Mouse (Mus musculus) hindbrain, embryonic 13.5 days (tissue): Measurements from ENCODE around the gene Jam3. TPM values are rescaled to one million over a fixed set of nuclear protein-coding genes. Genes with fewer than 3 reads are reported as not detected.

Experiments used
- ATAC-seq: fragments of 200-750 bp; cut with Nextera tagmentation; 2 replicates; pipeline ENCODE4 v1.8.0; 2017; ENCODE audit warnings: moderate TSS enrichment; ENCODE audit not compliant: low FRiP score
- H3K27ac ChIP-seq: fragments of 300-500 bp; sonication (generic); 2 replicates; pipeline ENCODE4 v1.5.1; 2015; ENCODE audit warnings: inconsistent platforms, mild to moderate bottlenecking, moderate library complexity
- H3K27me3 ChIP-seq: fragments of 300-500 bp; sonication (generic); 2 replicates; pipeline ENCODE4 v1.6.1; 2015; ENCODE audit warnings: mild to moderate bottlenecking, inconsistent platforms
- H3K36me3 ChIP-seq: fragments of 300-500 bp; sonication (generic); 2 replicates; pipeline ENCODE4 v1.6.1; 2015; ENCODE audit warnings: mild to moderate bottlenecking, inconsistent platforms
- H3K4me1 ChIP-seq: fragments of 300-500 bp; sonication (generic); replicated peaks from 2 replicates; pipeline ENCODE4 v1.6.1; 2015; ENCODE audit warnings: inconsistent platforms
- H3K4me2 ChIP-seq: fragments of 300-500 bp; sonication (generic); 2 replicates; pipeline ENCODE4 v1.6.1; 2015; ENCODE audit warnings: inconsistent platforms, mild to moderate bottlenecking, moderate library complexity
- H3K4me3 ChIP-seq: fragments of 300-500 bp; sonication (generic); 2 replicates; pipeline ENCODE4 v1.5.1; 2015; ENCODE audit warnings: mild to moderate bottlenecking, inconsistent platforms
- H3K9ac ChIP-seq: fragments of 300-500 bp; sonication (generic); 2 replicates; pipeline ENCODE4 v1.6.1; 2015; ENCODE audit warnings: mild to moderate bottlenecking, inconsistent platforms
- H3K9me3 ChIP-seq: fragments of 300-500 bp; sonication (generic); 2 replicates; pipeline ENCODE4 v1.6.1; 2016; ENCODE audit warnings: inconsistent platforms
- WGBS: fragments of 180-500 bp; shearing (Covaris S2); methylation state at CpG from one replicate; pipeline ENCODE4 v1.1.7; 2015; 5-methylcytosine and 5-hydroxymethylcytosine counted together
- polyA plus RNA-seq: library from polyadenylated mRNA; unstranded; fragments of >200 nt; fragmentation: Nextera tagmentation; extraction: Ambion mirVana; gene quantifications from 2 replicates; pipeline ENCODE4 v1.2.1, GENCODE M21; 2015

Gene Jam3
- polyA plus RNA-seq, 1 experiment from 2014 or later: 80.1 TPM

DNA sequence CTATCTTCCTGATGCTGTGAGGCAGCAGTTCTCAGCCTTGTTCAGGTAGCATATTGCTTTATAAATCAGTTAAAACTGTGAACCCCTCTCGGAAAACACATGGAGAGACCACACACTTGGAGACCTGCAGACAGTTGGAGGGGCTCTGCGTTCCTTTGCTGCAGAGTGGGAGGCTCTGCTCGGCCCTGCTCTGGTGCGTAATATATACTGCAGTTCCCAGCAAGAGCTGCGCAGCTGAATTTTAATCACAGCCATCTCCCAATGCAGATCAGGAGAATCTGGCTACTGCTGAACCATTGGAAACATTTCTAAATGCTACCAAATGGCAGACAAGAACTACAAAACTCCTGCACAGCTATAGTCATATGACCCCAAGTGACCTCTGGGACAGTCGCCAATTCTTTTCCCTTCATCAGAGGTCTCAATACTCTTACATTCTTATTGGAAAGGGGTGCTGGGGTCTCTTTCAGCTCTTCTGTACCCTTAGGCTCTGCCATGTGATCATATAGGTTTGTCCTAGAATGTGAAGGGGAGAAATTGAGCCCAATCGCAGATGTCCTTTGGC, 33.5 kb upstream of the Jam3 start:
- no peaks in the 10 kb centered on the region for H3K9me3 ChIP-seq
- H3K4me3 ChIP-seq: no peak overlapping the region
- peaks cover 6% of the 10 kb centered on the region; the same call in 1 of the 2 replicates for H3K27me3 ChIP-seq
- H3K4me2 ChIP-seq: no peak overlapping the region
- H3K27ac ChIP-seq: no peak overlapping the region
- 77% methylated on average over 7 of the region's 7 CpGs for WGBS
- ATAC-seq: no peak
- no peaks in the 10 kb centered on the region for H3K36me3 ChIP-seq
- H3K4me1 ChIP-seq: peaks cover 51% of the 10 kb centered on the region
- no peak overlapping the region for H3K9ac ChIP-seq

DNA sequence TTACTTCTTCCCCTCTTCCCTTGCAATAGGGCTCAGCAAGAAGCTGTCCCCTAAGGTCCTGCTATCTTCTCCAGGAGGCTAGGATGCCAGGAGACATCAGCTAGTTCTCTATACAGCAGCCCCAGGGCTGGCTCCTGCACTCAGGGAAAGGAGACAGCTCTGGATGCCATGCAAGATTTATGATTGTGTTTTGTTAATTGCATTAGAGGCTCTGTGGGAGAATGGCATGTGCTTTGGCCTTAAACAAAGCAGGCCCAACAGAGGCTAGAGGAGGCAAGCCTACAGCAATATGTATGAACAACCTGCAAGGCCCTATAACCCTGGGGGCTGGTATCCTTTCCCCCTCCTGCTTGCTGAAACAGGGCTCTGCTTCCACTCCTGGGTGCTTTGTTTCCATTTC, 30.6 kb upstream of the Jam3 start:
- no peak overlapping the region for H3K4me3 ChIP-seq
- H3K27ac ChIP-seq: peak overlapping the region; percentile 78
- H3K4me2 ChIP-seq: no peak overlapping the region
- 0 out of 2 replicates have a peak overlapping the region, but pooled peaks have one; percentile 24 for H3K9ac ChIP-seq
- peaks cover 23% of the 10 kb centered on the region for H3K4me1 ChIP-seq
- H3K9me3 ChIP-seq: no peaks in the 10 kb centered on the region
- H3K36me3 ChIP-seq: no peaks in the 10 kb centered on the region
- no peak for ATAC-seq
- peaks cover 6% of the 10 kb centered on the region; the same call in 1 of the 2 replicates for H3K27me3 ChIP-seq

DNA sequence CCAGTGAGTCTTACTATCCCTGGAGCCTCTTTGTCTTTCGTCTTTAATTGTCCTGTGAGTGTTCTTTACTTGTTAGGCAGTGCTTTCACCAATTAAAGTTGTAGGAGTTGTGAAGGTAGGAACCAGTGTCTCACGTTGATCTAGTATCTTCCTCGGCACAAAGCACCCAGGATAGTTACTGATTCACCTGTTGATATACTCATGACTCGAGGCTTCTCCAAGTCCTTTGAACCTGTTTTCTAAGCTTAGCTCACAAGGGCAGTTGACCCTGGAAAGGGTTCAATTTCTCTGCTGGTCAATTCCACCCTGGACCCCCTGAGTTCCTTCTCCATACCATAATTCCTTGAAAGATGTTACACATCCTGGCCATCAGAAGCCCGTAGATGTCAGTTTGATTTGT, 26.9 kb upstream of the Jam3 start:
- peaks cover 14% of the 10 kb centered on the region for H3K4me1 ChIP-seq
- no peak overlapping the region for H3K27ac ChIP-seq
- no peaks in the 10 kb centered on the region for H3K9me3 ChIP-seq
- WGBS: 85% methylated on average over 5 of the region's 5 CpGs
- peaks cover 12% of the 10 kb centered on the region; the same call in 1 of the 2 replicates for H3K27me3 ChIP-seq
- no peak overlapping the region for H3K9ac ChIP-seq
- H3K36me3 ChIP-seq: no peaks in the 10 kb centered on the region
- no peak overlapping the region for H3K4me3 ChIP-seq
- ATAC-seq: no peak
- H3K4me2 ChIP-seq: no peak overlapping the region

DNA sequence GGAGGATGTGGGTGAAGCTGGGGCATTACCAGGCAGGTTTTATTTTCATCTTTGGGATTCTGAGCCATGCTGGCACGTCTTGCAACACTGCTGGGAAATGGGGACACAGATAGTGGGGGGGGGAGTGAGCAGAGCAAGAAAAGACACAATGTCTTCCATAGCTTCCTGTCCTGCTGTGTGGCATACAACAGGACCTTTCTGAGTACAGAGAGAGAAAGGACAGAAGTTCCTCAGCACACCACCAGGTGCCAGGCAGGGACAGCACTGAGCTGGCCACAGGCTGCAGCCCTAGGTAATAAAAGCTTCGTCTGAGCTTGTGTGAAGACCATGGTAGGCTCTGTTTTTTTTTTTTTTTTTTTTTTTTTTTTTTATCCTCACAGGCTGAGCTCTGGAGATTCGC, 25.3 kb upstream of the Jam3 start:
- H3K27me3 ChIP-seq: peaks cover 17% of the 10 kb centered on the region; the same call in 1 of the 2 replicates
- WGBS: 57% methylated on average over 3 of the region's 3 CpGs
- H3K9me3 ChIP-seq: no peaks in the 10 kb centered on the region
- no peak overlapping the region for H3K4me3 ChIP-seq
- ATAC-seq: 0 out of 2 replicates have a peak, but pooled peaks have one; percentile 19
- no peaks in the 10 kb centered on the region for H3K36me3 ChIP-seq
- H3K4me2 ChIP-seq: no peak overlapping the region
- H3K9ac ChIP-seq: no peak overlapping the region
- no peak overlapping the region for H3K27ac ChIP-seq
- H3K4me1 ChIP-seq: peaks cover 6% of the 10 kb centered on the region

DNA sequence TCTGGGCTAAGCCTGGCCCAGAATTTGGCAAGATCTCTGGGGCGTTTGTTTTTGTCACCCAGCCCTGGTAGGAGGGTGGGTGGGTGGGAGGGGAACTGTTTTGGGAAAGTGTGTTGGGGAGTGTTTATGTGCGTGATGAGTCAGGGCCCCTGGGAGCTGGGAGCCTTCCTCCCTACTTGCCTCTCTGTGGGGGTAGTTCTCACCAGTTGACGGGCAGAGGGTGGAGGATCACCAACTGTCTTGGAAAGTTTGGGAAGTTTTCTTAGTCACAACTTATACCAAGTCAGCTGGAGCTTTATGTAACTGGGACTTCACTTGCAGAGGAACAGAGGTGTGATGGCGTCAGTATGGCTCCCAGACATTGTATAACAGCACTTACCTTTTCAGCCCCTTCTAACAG, 23.7 kb upstream of the Jam3 start:
- ATAC-seq: no peak
- H3K27ac ChIP-seq: no peak overlapping the region
- H3K9ac ChIP-seq: no peak overlapping the region
- H3K9me3 ChIP-seq: no peaks in the 10 kb centered on the region
- H3K4me3 ChIP-seq: no peak overlapping the region
- 80% methylated on average over 4 of the region's 4 CpGs for WGBS
- peaks cover 11% of the 10 kb centered on the region; the same call in 1 of the 2 replicates for H3K27me3 ChIP-seq
- no peaks in the 10 kb centered on the region for H3K36me3 ChIP-seq
- H3K4me1 ChIP-seq: peaks cover 8% of the 10 kb centered on the region; the same call in 1 of the 2 replicates
- H3K4me2 ChIP-seq: no peak overlapping the region

DNA sequence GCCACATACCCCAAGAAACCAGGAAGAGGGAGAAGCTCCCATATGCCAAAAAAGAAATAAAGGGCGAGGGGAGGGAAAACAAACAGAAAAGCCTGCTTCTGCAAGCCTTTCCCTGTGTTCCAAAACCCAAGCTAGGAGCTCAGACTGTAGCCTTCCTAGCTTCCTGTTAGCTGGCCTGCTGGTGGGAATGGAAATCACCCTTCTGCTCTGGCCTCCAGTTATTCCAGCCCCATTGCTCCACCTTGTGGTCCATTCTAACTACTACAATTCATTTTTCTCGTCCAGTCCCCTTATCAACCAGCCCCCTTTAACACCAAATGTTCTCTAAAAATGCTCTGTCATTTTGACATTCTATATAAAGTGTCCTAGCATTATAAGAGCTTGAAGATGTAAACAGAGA, 20.9 kb upstream of the Jam3 start:
- peak; percentile 57 for ATAC-seq
- no peak overlapping the region for H3K4me2 ChIP-seq
- H3K4me1 ChIP-seq: peaks cover 9% of the 10 kb centered on the region; the same call in 1 of the 2 replicates
- peaks cover 11% of the 10 kb centered on the region; the same call in 1 of the 2 replicates for H3K27me3 ChIP-seq
- H3K4me3 ChIP-seq: no peak overlapping the region
- WGBS: 0% methylated on average over 2 of the region's 2 CpGs
- H3K9ac ChIP-seq: peak overlapping the region; percentile 46; the same call in 1 of the 2 replicates
- H3K27ac ChIP-seq: no peak overlapping the region
- no peaks in the 10 kb centered on the region for H3K36me3 ChIP-seq
- H3K9me3 ChIP-seq: no peaks in the 10 kb centered on the region

DNA sequence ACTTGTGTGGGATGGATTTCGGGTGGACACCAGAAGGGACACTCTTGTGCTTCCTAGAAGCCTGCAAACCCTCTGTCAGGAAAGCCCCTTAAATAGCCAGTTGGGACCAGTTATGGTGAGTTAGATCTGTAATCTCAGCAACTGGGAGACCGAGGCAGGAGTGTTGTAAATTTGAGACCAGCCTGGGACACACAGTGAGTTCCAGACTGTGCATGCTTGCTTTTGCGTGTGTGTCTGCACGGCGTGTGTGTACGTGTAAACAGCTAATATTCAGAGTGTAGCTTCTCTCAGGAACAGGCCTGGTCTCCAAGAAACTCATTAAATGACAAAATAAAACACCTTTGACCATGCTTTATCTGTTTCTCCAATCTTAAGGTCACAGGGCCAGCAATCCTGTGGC, 20.5 kb upstream of the Jam3 start:
- no peak overlapping the region for H3K27ac ChIP-seq
- peaks cover 9% of the 10 kb centered on the region; the same call in 1 of the 2 replicates for H3K4me1 ChIP-seq
- H3K27me3 ChIP-seq: peaks cover 11% of the 10 kb centered on the region; the same call in 1 of the 2 replicates
- no peaks in the 10 kb centered on the region for H3K9me3 ChIP-seq
- H3K4me3 ChIP-seq: no peak overlapping the region
- H3K4me2 ChIP-seq: no peak overlapping the region
- WGBS: 92% methylated on average over 6 of the region's 6 CpGs
- no peaks in the 10 kb centered on the region for H3K36me3 ChIP-seq
- peak; percentile 57; the same call in 1 of the 2 replicates for ATAC-seq
- peak overlapping the region; percentile 46; the same call in 1 of the 2 replicates for H3K9ac ChIP-seq

DNA sequence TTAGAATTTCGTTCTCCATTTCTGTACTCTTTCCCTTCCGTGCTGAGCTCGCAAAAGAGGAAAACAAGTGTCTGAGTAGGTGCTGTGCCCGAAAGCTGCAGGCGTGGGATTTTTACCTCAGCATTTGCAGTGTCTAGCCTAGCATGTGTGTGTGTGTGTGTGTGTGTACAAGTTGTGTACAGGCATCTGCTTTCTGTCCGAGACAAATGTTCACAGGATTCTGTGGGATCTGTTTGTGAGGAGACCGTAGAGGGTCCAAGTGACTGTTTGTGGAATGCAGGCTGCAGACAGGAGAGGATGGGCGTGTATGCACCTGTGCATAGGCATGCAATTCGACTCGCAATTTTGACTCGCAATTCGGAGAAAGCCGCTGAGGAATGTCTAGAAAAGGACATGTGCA, 20.0 kb upstream of the Jam3 start:
- 88% methylated on average over 13 of the region's 13 CpGs for WGBS
- no peaks in the 10 kb centered on the region for H3K9me3 ChIP-seq
- peaks cover 11% of the 10 kb centered on the region; the same call in 1 of the 2 replicates for H3K27me3 ChIP-seq
- H3K4me1 ChIP-seq: peaks cover 9% of the 10 kb centered on the region; the same call in 1 of the 2 replicates
- H3K36me3 ChIP-seq: no peaks in the 10 kb centered on the region
- H3K4me2 ChIP-seq: no peak overlapping the region
- no peak overlapping the region for H3K4me3 ChIP-seq
- no peak for ATAC-seq
- H3K9ac ChIP-seq: no peak overlapping the region
- no peak overlapping the region for H3K27ac ChIP-seq

DNA sequence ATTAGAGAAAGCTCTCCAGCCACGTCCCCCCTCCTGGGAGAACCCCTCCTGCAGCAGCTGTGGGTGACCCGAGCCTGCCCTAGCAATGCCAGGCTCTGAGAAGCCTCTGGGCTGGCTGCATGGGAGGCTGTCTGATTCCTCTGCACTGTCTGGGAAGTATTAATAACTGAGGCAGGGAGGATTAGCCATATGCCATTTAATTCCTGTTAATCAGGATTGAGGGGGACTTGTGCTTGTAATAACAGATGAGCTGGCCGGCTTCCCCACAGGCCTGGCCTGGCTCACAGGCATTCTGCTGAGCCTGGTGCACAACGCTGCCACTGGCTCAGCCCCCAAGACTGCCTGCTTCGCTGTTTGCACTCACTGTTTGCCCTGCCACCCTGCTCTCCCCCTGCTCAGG, 18.9 kb upstream of the Jam3 start:
- Histone ChIP-seq H3K4me1 (peaks cover 9% of the 10 kb centered on the region; the same call in 1 of the 2 replicates), H3K4me3 (no peak overlapping the region), H3K27me3 (peaks cover 11% of the 10 kb centered on the region; the same call in 1 of the 2 replicates), H3K9me3 (no peaks in the 10 kb centered on the region), H3K36me3 (no peaks in the 10 kb centered on the region), H3K27ac (no peak overlapping the region), H3K9ac (peak overlapping the region; percentile 14; the same call in 1 of the 2 replicates), H3K4me2 (no peak overlapping the region)
- 34% methylated on average over 5 of the region's 5 CpGs for WGBS
- ATAC-seq: peak; percentile 52; the same call in 1 of the 2 replicates

DNA sequence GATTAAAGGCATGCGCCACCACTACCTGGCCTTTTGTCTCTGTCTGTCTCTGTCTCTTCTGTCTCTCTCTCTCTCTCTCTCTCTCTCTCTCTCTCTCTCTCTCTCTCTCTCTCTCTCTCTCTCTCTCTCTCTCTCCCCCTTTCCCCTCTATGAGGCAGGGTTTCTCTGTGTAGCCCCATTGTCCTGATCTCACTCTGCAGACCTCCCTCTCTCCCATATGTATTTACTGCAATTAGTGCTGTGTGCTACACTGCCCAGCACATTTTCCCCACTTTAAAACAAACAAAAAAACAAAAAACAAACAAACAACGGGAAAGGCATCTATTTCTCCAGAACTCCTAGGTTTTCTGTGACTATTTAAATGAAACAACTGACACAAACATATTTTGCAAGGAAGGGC, 18.4 kb upstream of the Jam3 start:
- Histone ChIP-seq H3K4me3 (no peak overlapping the region), H3K9me3 (no peaks in the 10 kb centered on the region), H3K27me3 (peaks cover 11% of the 10 kb centered on the region; the same call in 1 of the 2 replicates), H3K27ac (no peak overlapping the region), H3K4me1 (peaks cover 9% of the 10 kb centered on the region; the same call in 1 of the 2 replicates), H3K4me2 (no peak overlapping the region), H3K36me3 (no peaks in the 10 kb centered on the region), H3K9ac (no peak overlapping the region; the same call in 1 of the 2 replicates)
- no peak for ATAC-seq
- 81% methylated on average over 2 of the region's 2 CpGs for WGBS

DNA sequence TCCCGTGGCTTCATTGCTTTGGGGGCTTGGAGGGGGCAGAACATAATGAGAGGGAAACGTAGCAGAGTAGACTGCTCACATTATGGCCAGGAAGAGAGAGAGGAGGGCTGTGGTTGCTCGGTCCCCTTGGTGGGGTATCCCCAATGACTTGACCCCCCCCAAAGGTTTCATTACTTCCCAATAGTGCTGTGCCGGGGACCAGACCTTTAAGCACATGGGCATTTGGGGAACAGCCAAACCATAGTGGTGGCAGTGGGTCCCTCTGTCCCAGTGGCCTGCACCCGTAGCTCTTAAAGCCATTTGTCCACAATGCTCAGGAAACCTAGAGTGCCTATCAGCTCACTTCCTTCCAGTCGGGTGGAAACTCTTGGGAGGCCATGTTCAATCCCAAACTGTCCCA, 17.6 kb upstream of the Jam3 start:
- Histone ChIP-seq H3K4me1 (peaks cover 9% of the 10 kb centered on the region; the same call in 1 of the 2 replicates), H3K9me3 (no peaks in the 10 kb centered on the region), H3K9ac (no peak overlapping the region), H3K27me3 (peaks cover 11% of the 10 kb centered on the region; the same call in 1 of the 2 replicates), H3K27ac (no peak overlapping the region), H3K4me2 (no peak overlapping the region), H3K36me3 (no peaks in the 10 kb centered on the region), H3K4me3 (no peak overlapping the region)
- no peak for ATAC-seq
- WGBS: 88% methylated on average over 6 of the region's 6 CpGs

DNA sequence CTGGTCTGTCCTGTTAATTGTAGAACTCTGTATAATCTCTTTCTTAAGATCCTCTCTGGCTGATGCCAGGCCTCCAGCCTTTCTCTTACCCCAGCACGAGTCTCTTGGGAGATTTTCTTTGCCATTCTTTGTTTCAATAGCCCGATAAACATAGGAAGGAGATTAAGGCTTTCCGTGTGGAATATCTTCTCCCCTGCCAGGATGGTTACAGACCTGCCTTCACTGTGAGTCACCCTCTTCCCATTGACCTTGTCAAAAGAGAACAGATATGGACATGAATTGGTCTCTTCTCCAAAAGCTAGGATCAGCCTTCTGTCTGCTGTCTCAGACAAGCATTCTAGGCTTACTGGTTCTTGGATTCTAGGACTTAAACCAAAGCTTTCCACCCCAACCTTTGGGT, 15.5 kb upstream of the Jam3 start:
- Histone ChIP-seq H3K27ac (no peak overlapping the region), H3K4me3 (no peak overlapping the region)
- ATAC-seq: no peak

DNA sequence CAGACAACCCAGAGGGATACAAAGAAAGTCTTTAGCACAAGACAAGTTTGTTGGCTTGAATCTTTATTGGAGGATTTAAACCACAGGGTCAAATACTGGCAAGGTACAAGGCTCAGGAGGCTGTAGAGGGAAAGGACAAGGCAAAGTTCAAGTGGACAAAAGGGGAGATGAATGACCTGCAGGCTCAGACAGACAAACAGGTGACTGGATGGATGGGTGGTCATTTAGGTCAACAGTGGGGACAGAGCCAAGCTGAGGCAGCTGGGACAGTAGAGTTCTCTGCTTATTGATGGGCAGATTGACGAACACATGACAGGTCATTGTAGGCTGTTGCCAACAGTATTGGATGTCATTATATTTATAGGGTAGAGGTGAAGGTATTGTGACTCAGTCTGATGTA, 11.8 kb upstream of the Jam3 start:
- Histone ChIP-seq H3K27ac (no peak overlapping the region), H3K4me1 (no peaks in the 10 kb centered on the region), H3K27me3 (no peaks in the 10 kb centered on the region), H3K9ac (no peak overlapping the region), H3K4me3 (no peak overlapping the region), H3K4me2 (no peak overlapping the region), H3K9me3 (no peaks in the 10 kb centered on the region), H3K36me3 (no peaks in the 10 kb centered on the region)
- WGBS: 81% methylated on average over 1 of the region's 1 CpGs
- ATAC-seq: no peak

More for the DNA sequence above, 15.5 kb upstream of the Jam3 start:
- Histone ChIP-seq H3K9ac (no peak overlapping the region), H3K4me2 (no peak overlapping the region), H3K27me3 (no peaks in the 10 kb centered on the region), H3K4me1 (peaks cover 6% of the 10 kb centered on the region; the same call in 1 of the 2 replicates), H3K9me3 (no peaks in the 10 kb centered on the region), H3K36me3 (no peaks in the 10 kb centered on the region)
- 77% methylated on average over 3 of the region's 3 CpGs for WGBS
